Mouse (Mus musculus): Measurements from ENCODE around the gene Gbp9.
"Not testable (repeated sequence)": the region's sequence is repeated elsewhere in the genome, so short reads cannot be mapped to it uniquely, and the experiment has no call there.

The Gbp9 gene

DNA sequence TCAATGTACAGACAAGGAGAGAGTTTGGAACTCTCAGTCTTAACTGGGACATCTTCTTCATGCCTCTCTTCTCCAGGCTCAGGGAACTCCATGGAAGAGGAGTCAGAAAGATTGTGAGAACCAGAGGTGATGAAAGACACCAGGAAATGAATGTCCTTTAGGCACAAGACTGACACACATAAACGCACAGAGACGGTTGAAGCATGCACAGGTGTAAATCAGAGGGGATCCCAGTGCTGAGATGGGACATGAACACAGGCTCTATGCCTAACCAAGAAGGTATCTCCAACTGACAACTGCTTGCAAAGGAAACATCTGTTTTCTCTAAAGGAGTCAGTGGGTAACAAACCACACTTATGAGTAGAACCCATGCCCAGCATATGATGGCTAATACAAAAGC is 79.1 kb downstream of the Gbp9 start:
- DNase-seq (ENCODE audit: low read depth, low spot score), result no peak

DNA sequence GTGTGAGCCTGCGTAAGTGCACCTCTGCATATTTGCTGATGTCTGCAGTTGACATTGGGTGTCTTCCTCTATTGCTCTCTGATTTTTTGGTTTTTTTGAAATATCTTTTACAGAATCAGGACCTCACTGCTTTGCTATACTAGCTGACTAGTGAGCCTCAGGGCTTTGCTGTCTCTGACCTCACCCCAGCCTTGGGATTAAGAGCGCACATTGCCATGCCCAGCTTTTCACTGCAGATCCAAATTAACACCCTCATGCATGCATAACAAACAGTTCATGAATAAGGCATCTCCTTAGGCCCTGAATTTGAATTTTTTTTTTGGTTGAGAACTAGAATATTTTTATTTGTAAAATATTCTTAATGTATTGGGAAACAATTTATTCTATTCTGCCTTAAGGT is 84.1 kb downstream of the Gbp9 start:
- DNase-seq (ENCODE audit: low read depth, low spot score), result no peak

DNA sequence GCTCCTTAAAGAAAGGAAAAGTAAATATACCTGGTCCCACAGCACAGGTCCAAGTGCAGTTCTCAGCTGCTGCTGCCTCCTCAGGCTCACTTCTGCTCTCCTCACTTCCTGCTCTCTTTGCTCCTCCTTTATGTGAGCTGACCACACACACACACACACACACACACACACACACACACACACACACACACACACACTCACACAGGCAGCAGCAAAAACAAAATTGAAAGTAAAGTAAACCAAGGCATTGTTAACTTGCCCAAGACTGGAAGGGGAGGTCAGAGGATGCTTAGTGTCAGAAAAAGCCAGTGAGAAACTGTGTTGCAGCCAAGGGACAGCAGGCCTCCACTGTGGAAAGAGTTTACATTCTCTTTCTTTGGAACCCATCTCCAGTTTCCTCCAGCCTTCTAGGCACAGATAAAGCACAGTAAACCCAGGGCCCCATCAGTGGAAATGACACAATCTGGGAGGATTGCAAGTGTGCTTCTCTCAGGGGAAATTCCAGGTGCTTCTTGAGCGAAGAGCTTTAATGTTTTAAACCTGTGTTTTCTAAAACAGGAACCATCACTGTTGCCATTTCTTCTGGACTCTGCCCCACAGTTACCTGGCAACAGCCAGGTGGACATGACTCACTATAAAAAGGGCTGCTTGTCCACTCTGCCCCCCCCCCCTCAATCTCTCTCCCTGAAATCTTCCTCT is 85.7 kb downstream of the Gbp9 start:
- DNase-seq (ENCODE audit: low read depth, low spot score), result not testable (repeated sequence)

DNA sequence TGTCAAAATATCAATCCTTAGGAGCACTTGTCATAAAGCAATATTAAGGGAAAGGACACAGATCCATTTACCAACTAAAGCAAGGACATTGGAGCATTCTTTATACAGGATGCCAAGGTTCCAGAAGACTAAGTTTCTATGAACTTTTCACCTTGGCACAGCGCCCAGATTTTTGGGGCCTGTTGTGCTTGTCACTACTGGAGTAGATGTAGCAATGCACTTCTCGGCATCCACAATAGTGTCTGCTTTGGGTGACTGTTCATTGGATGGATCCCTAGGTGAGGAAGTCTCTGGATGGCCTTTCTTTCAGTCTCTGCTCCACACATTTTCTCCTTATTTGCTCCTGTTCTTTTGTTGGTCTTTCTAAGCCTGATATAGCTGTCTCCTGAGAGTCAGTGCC is 107.0 kb downstream of the Gbp9 start:
- no peak for DNase-seq (ENCODE audit: low read depth, low spot score)

All from mesoderm, embryonic 11.5 days (tissue).